ENCODE assay signal across 8 mouse cellular contexts in genomic region chr17:43534362-43535222, GRCm38 (mm10). TPM values are rescaled to one million over a fixed set of nuclear protein-coding genes. Genes with fewer than 3 reads are reported as not detected.
DNase-seq lines count a peak whose midpoint lies in the region; ATAC-seq and TF ChIP-seq lines count a peak whose summit lies in the region.

No protein-coding gene starts in this region.

- no peaks in the 10 kb centered on the region for H3K36me3 ChIP-seq in intestine, postnatal 0 days (ENCODE audit: control insufficient read depth, insufficient read depth)
- no peaks in the 10 kb centered on the region for H3K36me3 ChIP-seq in limb, embryonic 15.5 days
- H3K36me3 ChIP-seq in midbrain, embryonic 15.5 days (replicated peaks) = no peaks in the 10 kb centered on the region
- H3K36me3 ChIP-seq in stomach, embryonic 16.5 days (ENCODE audit: control insufficient read depth, insufficient read depth, low read length) = no peaks in the 10 kb centered on the region

- H3K9me3 ChIP-seq in intestine, postnatal 0 days (ENCODE audit: control insufficient read depth) = no peaks in the 10 kb centered on the region
- H3K9me3 ChIP-seq in limb, embryonic 15.5 days = no peaks in the 10 kb centered on the region
- no peaks in the 10 kb centered on the region for H3K9me3 ChIP-seq in midbrain, embryonic 15.5 days
- no peaks in the 10 kb centered on the region for H3K9me3 ChIP-seq in stomach, embryonic 16.5 days (replicated peaks; ENCODE audit: control insufficient read depth, low read length)

- H3K27me3 ChIP-seq in intestine, postnatal 0 days (replicated peaks; ENCODE audit: control insufficient read depth, insufficient read depth, low read length) = no peaks in the 10 kb centered on the region
- no peaks in the 10 kb centered on the region for H3K27me3 ChIP-seq in limb, embryonic 15.5 days
- no peaks in the 10 kb centered on the region for H3K27me3 ChIP-seq in midbrain, embryonic 15.5 days (replicated peaks)
- no peaks in the 10 kb centered on the region for H3K27me3 ChIP-seq in stomach, embryonic 16.5 days (ENCODE audit: control insufficient read depth, insufficient read depth, low read length)

- peak; percentile 75 for ATAC-seq in intestine, postnatal 0 days
- ATAC-seq in limb, embryonic 15.5 days (ENCODE audit: insufficient number of reproducible peaks, low FRiP score, low TSS enrichment, low read depth) = peak; percentile 80; the same call in 1 of the 2 replicates
- peak; percentile 78 for ATAC-seq in midbrain, embryonic 15.5 days (replicated peaks)
- peak; percentile 90 for ATAC-seq in stomach, embryonic 16.5 days (ENCODE audit: insufficient read depth, low FRiP score)

- no peaks in the 10 kb centered on the region; the same call in 1 of the 2 replicates for H3K4me1 ChIP-seq in intestine, postnatal 0 days (replicated peaks; ENCODE audit: control insufficient read depth, insufficient read depth, low read length)
- peaks cover 10% of the 10 kb centered on the region; the same call in 1 of the 2 replicates for H3K4me1 ChIP-seq in limb, embryonic 15.5 days
- peaks cover 6% of the 10 kb centered on the region; the same call in 1 of the 2 replicates for H3K4me1 ChIP-seq in midbrain, embryonic 15.5 days
- H3K4me1 ChIP-seq in stomach, embryonic 16.5 days (ENCODE audit: control insufficient read depth, insufficient read depth, low read length) = 0 out of 2 replicates have a peak, but pooled peaks cover 4% of the 10 kb centered on the region

- H3K4me3 ChIP-seq in intestine, postnatal 0 days (ENCODE audit: low read depth, low read length) = no peak overlapping the region
- H3K4me3 ChIP-seq in limb, embryonic 15.5 days = peak overlapping the region; percentile 30
- no peak overlapping the region; the same call in 1 of the 2 replicates for H3K4me3 ChIP-seq in midbrain, embryonic 15.5 days
- H3K4me3 ChIP-seq in stomach, embryonic 16.5 days (replicated peaks; ENCODE audit: low read length) = peak overlapping the region; percentile 33

- peak; percentile 25 for DNase-seq in brain, adult 2 months (ENCODE audit: low read depth, low spot score)
- DNase-seq in embryo, embryonic 11.5 days (ENCODE audit: low read depth, low spot score) = peak; percentile 43
- DNase-seq in heart, adult 18-20 months = peak; percentile 49 to 62
- DNase-seq in thymus, postnatal 14 days = no peak

- H3K9ac ChIP-seq in intestine, postnatal 0 days (ENCODE audit: low read depth, low read length) = peak overlapping the region; percentile 47; the same call in 1 of the 2 replicates
- no peak overlapping the region for H3K9ac ChIP-seq in limb, embryonic 15.5 days
- H3K9ac ChIP-seq in midbrain, embryonic 15.5 days = no peak overlapping the region
- peak overlapping the region; percentile 44; the same call in 1 of the 2 replicates for H3K9ac ChIP-seq in stomach, embryonic 16.5 days (ENCODE audit: low read length)

- peak overlapping the region; percentile 61 for H3K4me2 ChIP-seq in intestine, postnatal 0 days (replicated peaks; ENCODE audit: low read depth)
- H3K4me2 ChIP-seq in limb, embryonic 15.5 days = peak overlapping the region; percentile 45
- peak overlapping the region; percentile 37 for H3K4me2 ChIP-seq in midbrain, embryonic 15.5 days
- peak overlapping the region; percentile 54 for H3K4me2 ChIP-seq in stomach, embryonic 16.5 days (ENCODE audit: low read depth, low read length)

- H3K27ac ChIP-seq in intestine, postnatal 0 days (ENCODE audit: low read depth, low read length) = peak overlapping the region; percentile 28; the same call in 1 of the 2 replicates
- H3K27ac ChIP-seq in limb, embryonic 15.5 days = peak overlapping the region; percentile 57
- no peak overlapping the region for H3K27ac ChIP-seq in midbrain, embryonic 15.5 days
- H3K27ac ChIP-seq in stomach, embryonic 16.5 days (ENCODE audit: low read length) = peak overlapping the region; percentile 7; the same call in 1 of the 2 replicates

- peak; percentile 58 for TF ChIP-seq CTCF in intestine, postnatal 0 days (IDR thresholded peaks at IDR 0.05; ENCODE audit: low read depth)

- 23% methylated on average over 23 of the region's 23 CpGs for whole genome bisulfite sequencing in intestine, postnatal 0 days
- 16% methylated on average over 23 of the region's 23 CpGs for whole genome bisulfite sequencing in limb, embryonic 15.5 days
- 5% methylated on average over 23 of the region's 23 CpGs for WGBS in midbrain, embryonic 15.5 days
- WGBS in stomach, embryonic 16.5 days = 18% methylated on average over 23 of the region's 23 CpGs

RNA-seq across cellular contexts. Expression of gene Ankrd66, which starts 8.8 kb away (rescaled TPM):
- under 1 TPM in 1 of 2 experiments, not detected in 1; 0.21 TPM for total RNA-seq in heart, adult 18-20 months (2021)
- 0.83 and 0.94 TPM in 2 replicates for polyA plus RNA-seq in intestine, postnatal 0 days (2015; fragmentation: Nextera tagmentation; extraction: Ambion mirVana)
- 0.14 and 0.18 TPM in 2 replicates for polyA plus RNA-seq in limb, embryonic 15.5 days (2015; fragmentation: Nextera tagmentation; extraction: Ambion mirVana)
- 0.43 and 0.50 TPM in 2 replicates for polyA plus RNA-seq in midbrain, embryonic 15.5 days (2015; fragmentation: Nextera tagmentation; extraction: Ambion mirVana)
- polyA plus RNA-seq in stomach, embryonic 16.5 days (2015; fragmentation: Nextera tagmentation; extraction: Ambion mirVana) = not detected in 2 replicates

RNA-seq across cellular contexts. Expression of gene Mep1a, which starts 32.0 kb away (rescaled TPM):
- not detected for total RNA-seq in heart, adult 18-20 months (2021)
- 147 and 153 TPM in 2 replicates for polyA plus RNA-seq in intestine, postnatal 0 days (2015; fragmentation: Nextera tagmentation; extraction: Ambion mirVana)
- 0.08 and 0.15 TPM in 2 replicates for polyA plus RNA-seq in limb, embryonic 15.5 days (2015; fragmentation: Nextera tagmentation; extraction: Ambion mirVana)
- polyA plus RNA-seq in midbrain, embryonic 15.5 days (2015; fragmentation: Nextera tagmentation; extraction: Ambion mirVana) = 0.10 TPM in 1 of 2 replicates, not detected in the other
- 2.8 and 3.3 TPM in 2 replicates for polyA plus RNA-seq in stomach, embryonic 16.5 days (2015; fragmentation: Nextera tagmentation; extraction: Ambion mirVana)

RNA-seq across cellular contexts. Expression of gene Pla2g7, which starts 33.3 kb away (rescaled TPM):
- 1 to 10 TPM; 4.3 to 8.0 TPM for total RNA-seq in heart, adult 18-20 months (2021)
- 27.9 and 31.9 TPM in 2 replicates for polyA plus RNA-seq in intestine, postnatal 0 days (2015; fragmentation: Nextera tagmentation; extraction: Ambion mirVana)
- 12.3 and 16.0 TPM in 2 replicates for polyA plus RNA-seq in limb, embryonic 15.5 days (2015; fragmentation: Nextera tagmentation; extraction: Ambion mirVana)
- 14.5 and 22.4 TPM in 2 replicates for polyA plus RNA-seq in midbrain, embryonic 15.5 days (2015; fragmentation: Nextera tagmentation; extraction: Ambion mirVana)
- polyA plus RNA-seq in stomach, embryonic 16.5 days (2015; fragmentation: Nextera tagmentation; extraction: Ambion mirVana) = 9.8 and 12.5 TPM in 2 replicates

Comparison
In these comparisons a context has a peak if more than half of its experiments do, and no peak if none do; other contexts are left out.
1. H3K4me3 ChIP-seq: peak in limb, embryonic 15.5 days (single experiment) and stomach, embryonic 16.5 days (single experiment); none in intestine, postnatal 0 days (single experiment) and midbrain, embryonic 15.5 days (single experiment).
2. H3K9ac ChIP-seq: peak in intestine, postnatal 0 days (single experiment) and stomach, embryonic 16.5 days (single experiment); none in limb, embryonic 15.5 days (single experiment) and midbrain, embryonic 15.5 days (single experiment).
3. RNA of gene Mep1a, which starts 32.0 kb away (polyA plus RNA-seq): 147 to 153 TPM in intestine, postnatal 0 days; 2.8 to 3.3 TPM in stomach, embryonic 16.5 days, 0.10 TPM in midbrain, embryonic 15.5 days and 0.08 to 0.15 TPM in limb, embryonic 15.5 days; every median in the first group is over 10 times any median in the second.
4. Peak in every context shown above with its lines, with median percentiles within 50 percentile points of each other: ATAC-seq and H3K4me2 ChIP-seq.